Mouse (Mus musculus) hindbrain, embryonic 10.5 days (tissue): ENCODE measurements around the gene Pigw. TPM values are rescaled to one million over a fixed set of nuclear protein-coding genes. Genes with fewer than 3 reads are reported as not detected.
A peak's percentile ranks its signal among the peaks of the same experiment; 100 is the strongest.
"Not testable (repeated sequence)": the region's sequence is repeated elsewhere in the genome, so short reads cannot be mapped to it uniquely, and the experiment has no call there.

Experiments
- DNase-seq: peaks from one replicate; pipeline ENCODE4 v3.0.0-alpha.2; 2017; ENCODE audit warnings: low spot score
- H3K27ac ChIP-seq: fragments of 300-500 bp; sonication (generic); 2 replicates; pipeline ENCODE4 v1.5.1; 2016; ENCODE audit warnings: mild to moderate bottlenecking, moderate library complexity
- H3K27me3 ChIP-seq: fragments of 300-500 bp; sonication (generic); 2 replicates; pipeline ENCODE4 v1.6.1; 2016; ENCODE audit warnings: mild to moderate bottlenecking; ENCODE audit not compliant: poor library complexity, insufficient read depth, severe bottlenecking
- H3K36me3 ChIP-seq: fragments of 300-500 bp; sonication (generic); 2 replicates; pipeline ENCODE4 v1.6.1; 2016; ENCODE audit warnings: mild to moderate bottlenecking, moderate library complexity
- H3K4me1 ChIP-seq: fragments of 300-500 bp; sonication (generic); replicated peaks from 2 replicates; pipeline ENCODE4 v1.6.1; 2016; ENCODE audit warnings: mild to moderate bottlenecking
- H3K4me3 ChIP-seq: fragments of 300-500 bp; sonication (generic); 2 replicates; pipeline ENCODE4 v1.5.1; 2016; ENCODE audit warnings: mild to moderate bottlenecking, moderate library complexity
- H3K9me3 ChIP-seq: fragments of 300-500 bp; sonication (generic); 2 replicates; pipeline ENCODE4 v1.6.1; 2016; ENCODE audit warnings: mild to moderate bottlenecking, moderate library complexity
- WGBS: fragments of 180-500 bp; shearing (Covaris S2); methylation state at CpG from one replicate; pipeline ENCODE4 v1.1.7; 2016; 5-methylcytosine and 5-hydroxymethylcytosine counted together
- polyA plus RNA-seq: library from polyadenylated mRNA; unstranded; fragments of >200 nt; fragmentation: Nextera tagmentation; extraction: Ambion mirVana; gene quantifications from 2 replicates; pipeline ENCODE4 v1.2.1, GENCODE M21; 2016

The Pigw gene
- polyA plus RNA-seq, 1 experiment from 2014 or later: 2.6 TPM

DNA sequence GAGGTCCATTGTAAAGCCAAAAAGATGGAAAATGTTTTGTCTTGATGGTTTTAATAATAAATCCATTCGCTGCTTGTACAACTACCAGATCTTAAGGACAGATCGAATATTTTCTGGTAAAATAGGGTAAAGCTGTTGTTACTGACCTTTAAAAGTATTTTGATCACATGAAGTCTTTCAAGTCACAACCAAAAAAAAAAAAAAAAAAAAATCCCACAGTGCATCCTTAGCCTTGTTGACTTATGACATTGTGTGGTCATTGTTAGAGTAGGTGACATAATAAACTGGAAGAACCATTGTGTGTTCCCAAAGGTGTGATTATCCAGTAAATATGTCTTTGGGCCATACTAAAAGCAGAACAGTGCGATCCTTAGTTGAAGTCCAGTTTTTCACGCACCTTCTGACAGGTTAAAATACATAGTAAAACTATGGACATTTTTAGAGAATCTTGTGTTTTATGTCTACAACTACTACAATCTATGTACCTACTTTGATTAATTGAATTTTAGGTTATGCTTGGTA is 8.5 kb downstream of the Pigw start:
- H3K27ac ChIP-seq: peak overlapping the region; percentile 97
- H3K9me3 ChIP-seq: no peaks in the 10 kb centered on the region
- peak overlapping the region; percentile 96 for H3K4me3 ChIP-seq
- peaks cover 15% of the 10 kb centered on the region for H3K36me3 ChIP-seq
- no peak for DNase-seq
- WGBS: 81% methylated on average over 4 of the region's 4 CpGs
- no peaks in the 10 kb centered on the region for H3K27me3 ChIP-seq
- H3K4me1 ChIP-seq: peaks cover 38% of the 10 kb centered on the region

DNA sequence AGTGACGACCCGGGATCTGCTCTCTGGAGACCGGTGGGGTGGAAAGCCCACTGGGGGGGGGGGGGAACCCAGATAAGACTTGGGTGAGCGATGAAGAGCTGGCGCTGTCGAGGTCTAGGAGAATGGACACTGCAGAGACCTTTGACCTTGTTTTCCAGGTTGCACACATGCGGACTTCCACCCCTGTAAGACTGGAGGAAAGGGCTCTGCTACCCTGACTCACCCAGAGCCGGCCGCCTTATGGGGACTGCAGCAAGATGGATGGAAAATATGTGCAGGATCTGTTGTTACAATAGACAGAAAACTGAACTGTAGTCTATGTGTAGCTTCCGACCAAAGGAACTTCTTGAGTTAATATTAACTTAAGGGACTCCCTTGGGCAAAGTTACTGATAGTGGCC is 9.0 kb downstream of the Pigw start:
- Histone ChIP-seq H3K9me3 (no peaks in the 10 kb centered on the region), H3K27me3 (no peaks in the 10 kb centered on the region), H3K27ac (peak overlapping the region; percentile 97), H3K36me3 (peaks cover 11% of the 10 kb centered on the region), H3K4me1 (peaks cover 41% of the 10 kb centered on the region), H3K4me3 (peak overlapping the region; percentile 96)
- DNase-seq: no peak
- 3% methylated on average over 10 of the region's 10 CpGs for whole genome bisulfite sequencing

DNA sequence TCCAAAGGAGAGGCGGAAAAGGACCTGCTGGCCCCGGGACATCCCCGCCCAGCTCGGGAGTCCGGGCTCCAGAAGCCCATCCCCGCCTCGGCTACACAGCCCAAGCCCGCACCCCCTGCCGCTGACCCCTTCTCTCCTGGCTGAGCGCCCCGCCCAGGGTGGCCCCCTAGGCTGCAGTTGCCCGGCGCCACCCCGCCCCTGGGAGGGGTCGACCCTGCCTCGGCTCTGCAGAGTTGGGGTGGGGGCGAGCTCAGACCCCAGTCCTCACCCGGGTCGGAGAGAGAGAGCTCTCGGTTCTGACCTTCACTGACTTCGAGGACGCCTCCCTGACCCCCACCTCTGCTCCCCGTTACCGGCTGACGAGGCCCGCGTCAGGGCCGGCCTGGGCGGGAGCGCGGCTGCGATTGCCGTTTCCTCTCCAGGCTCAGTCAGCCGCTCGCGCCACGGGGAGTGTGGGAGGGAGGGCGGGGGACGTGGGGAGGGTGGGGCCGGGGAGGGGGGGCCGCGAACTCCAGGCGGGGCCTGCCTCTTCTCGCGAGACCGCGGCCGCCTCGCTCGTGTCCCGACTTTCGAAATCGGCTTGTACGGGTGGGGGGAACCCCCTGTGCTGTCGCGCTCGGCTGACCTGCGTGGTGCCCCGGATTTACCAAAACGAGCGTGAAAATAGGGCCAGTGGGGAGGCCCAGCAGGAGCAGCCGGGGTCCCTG is 9.6 kb downstream of the Pigw start, which contains the start of gene Ggnbp2:
Gene Ggnbp2 (minus strand): TSS at position 481 of the 707 bp plus-strand sequence.
- WGBS: under 1% methylated on average over 59 of the region's 62 CpGs
- Histone ChIP-seq H3K4me1 (peaks cover 41% of the 10 kb centered on the region), H3K4me3 (peak within 1 kb of the TSS; percentile 96), H3K27me3 (no peaks in the 10 kb centered on the region), H3K27ac (peak within 1 kb of the TSS; percentile 97), H3K36me3 (peaks cover 11% of the 10 kb centered on the region), H3K9me3 (no peaks in the 10 kb centered on the region)
- DNase-seq: peak; percentile 91

DNA sequence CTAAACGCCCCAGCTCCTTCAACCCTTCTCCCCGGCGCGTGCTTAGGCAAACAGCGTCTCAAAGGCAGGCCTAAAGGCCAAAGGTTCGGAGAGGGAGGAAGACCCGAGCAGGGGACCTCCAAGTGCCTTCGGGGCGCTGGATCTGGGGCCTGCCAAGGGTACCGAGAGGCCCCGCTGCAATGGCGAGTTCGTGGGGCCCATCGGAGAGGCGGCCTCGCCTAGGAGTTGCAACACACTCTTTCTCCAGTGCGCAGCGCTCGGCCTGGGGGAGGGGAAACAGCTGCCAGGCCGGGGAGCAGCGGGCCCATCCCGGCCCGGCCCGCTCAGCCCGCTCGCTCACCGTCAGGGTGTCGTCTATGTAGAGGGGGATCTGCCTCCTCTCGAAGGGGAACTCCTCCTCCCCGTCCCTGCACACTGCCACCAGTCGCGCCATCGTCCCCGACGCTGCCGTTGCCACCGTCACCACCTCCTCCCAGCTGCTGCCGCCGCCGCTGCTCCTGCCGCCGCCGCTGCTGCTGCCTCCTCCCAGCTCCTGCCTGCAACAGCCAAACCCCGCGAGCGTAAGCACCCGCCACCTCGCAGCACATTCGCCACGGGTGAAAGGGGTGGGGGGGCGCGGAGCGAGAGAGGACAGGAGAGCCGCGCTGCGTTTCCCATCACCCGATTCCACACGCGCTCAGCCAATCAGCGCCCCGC is 10.4 kb downstream of the Pigw start:
- Histone ChIP-seq H3K36me3 (peaks cover 10% of the 10 kb centered on the region), H3K9me3 (no peaks in the 10 kb centered on the region), H3K4me3 (peak overlapping the region; percentile 96), H3K4me1 (peaks cover 41% of the 10 kb centered on the region), H3K27ac (peak overlapping the region; percentile 97), H3K27me3 (no peaks in the 10 kb centered on the region)
- DNase-seq: peak; percentile 98
- under 1% methylated on average over 61 of the region's 61 CpGs for WGBS

DNA sequence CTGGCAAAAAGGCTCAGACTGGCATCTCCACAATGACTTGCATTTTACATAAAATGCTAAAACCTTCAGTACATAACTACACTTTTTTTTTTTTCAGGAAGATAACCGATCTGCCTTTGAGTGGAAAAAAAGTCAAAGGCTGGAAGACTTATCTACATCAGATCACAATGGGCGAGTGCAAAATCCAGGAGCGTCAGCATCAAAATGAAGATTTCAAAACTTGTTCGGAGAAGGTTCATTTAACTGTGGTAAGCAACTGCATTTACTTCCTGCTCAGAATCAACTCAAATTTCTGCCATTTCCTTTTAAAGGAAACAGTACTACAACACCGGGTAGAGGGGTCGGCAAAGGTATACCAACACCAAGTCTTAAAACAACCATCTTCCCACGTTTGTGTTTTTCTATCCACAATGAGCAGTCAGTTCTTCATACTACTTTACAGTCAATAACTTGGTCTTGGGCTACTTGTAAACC is 11.3 kb downstream of the Pigw start:
- H3K4me1 ChIP-seq: peaks cover 41% of the 10 kb centered on the region
- peaks cover 5% of the 10 kb centered on the region for H3K36me3 ChIP-seq
- no peaks in the 10 kb centered on the region for H3K9me3 ChIP-seq
- DNase-seq: no peak
- no peaks in the 10 kb centered on the region for H3K27me3 ChIP-seq
- H3K4me3 ChIP-seq: peak overlapping the region; percentile 96
- H3K27ac ChIP-seq: peak overlapping the region; percentile 97
- 18% methylated on average over 7 of the region's 7 CpGs for WGBS

- 0 out of 2 replicates have a peak overlapping the region, but pooled peaks have one; percentile 6 for H3K4me3 ChIP-seq
- no peaks in the 10 kb centered on the region; the same call in 1 of the 2 replicates for H3K36me3 ChIP-seq
- no peaks in the 10 kb centered on the region for H3K9me3 ChIP-seq
- H3K27ac ChIP-seq: no peak overlapping the region
- no peaks in the 10 kb centered on the region for H3K27me3 ChIP-seq
- WGBS: 93% methylated on average over 2 of the region's 2 CpGs
- no peak for DNase-seq
- peaks cover 41% of the 10 kb centered on the region for H3K4me1 ChIP-seq
Measured at GRCm38 (mm10) chr11:84867586-84867985, 12.5 kb downstream of the Pigw start.

DNA sequence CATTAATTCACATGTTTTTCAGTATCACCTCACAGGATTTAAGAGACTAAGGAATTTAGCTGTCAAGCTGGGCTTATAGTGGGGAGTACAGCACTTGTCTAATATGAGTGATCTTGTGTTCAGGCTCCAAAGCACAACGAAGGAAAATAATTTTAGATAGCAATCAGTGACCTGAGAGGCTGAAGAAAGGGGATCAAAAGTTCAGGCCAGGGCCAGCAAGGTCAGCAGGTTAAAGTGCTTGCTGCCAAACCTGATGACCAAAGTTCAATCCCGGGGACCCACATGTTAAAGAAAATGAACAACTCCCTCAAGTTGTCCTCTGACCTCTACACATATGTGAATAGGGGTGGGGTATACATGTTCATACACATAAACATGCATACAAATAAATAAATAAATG is 14.8 kb downstream of the Pigw start:
- H3K4me1 ChIP-seq: peaks cover 31% of the 10 kb centered on the region
- DNase-seq: no peak
- no peaks in the 10 kb centered on the region for H3K9me3 ChIP-seq
- no peak overlapping the region for H3K4me3 ChIP-seq
- H3K36me3 ChIP-seq: peaks cover 16% of the 10 kb centered on the region
- WGBS: 93% methylated on average over 2 of the region's 2 CpGs
- H3K27ac ChIP-seq: no peak overlapping the region
- no peaks in the 10 kb centered on the region for H3K27me3 ChIP-seq

DNA sequence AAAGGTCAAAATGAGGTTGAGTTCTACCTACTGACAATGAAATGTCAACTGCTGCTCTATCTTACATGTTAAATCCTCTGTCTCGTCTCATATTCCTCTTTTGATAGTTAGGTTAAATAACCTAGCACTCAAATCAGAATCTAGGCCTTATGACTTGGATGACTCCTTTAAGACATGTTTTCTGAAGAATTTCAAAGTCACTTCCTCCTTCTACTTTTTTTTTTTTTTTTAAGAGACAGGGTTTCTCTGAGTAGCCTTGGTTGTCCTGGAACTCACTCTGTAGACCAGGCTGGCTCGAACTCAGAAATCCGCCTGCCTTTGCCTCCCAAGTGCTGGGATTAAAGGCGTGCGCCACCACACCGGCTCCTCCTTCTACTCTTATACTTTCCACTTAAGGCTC is 24.8 kb downstream of the Pigw start:
- WGBS: 93% methylated on average over 6 of the region's 6 CpGs
- H3K36me3 ChIP-seq: peaks cover 86% of the 10 kb centered on the region
- no peak for DNase-seq

DNA sequence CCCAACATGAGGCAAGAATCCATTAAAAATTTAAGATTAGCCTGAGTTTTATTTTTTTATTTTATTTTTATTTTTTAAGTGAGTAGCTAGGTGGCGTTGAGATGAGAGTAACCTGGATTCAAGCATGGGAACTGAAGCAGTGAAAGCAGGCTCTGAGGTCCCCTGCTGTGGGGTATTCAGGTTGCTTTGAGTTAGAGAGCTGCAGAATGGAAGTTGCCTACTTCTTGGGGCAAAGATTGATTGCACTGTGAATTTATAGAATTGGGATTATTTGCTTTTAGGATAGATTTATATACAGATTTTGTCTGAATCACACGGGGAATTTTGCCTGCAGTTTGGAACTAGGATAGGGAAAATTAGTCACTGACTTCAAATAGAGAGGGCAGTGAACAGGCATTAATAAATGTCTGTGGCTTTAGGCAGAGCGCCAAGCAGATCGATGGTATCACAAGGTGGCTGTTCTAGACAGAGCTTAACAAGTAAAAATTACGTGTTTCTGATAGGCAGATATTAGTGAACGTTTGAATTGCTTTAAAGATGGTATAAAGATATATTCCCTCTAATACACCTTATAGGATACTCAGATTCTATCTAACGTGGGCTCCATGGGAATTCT is 32.5 kb downstream of the Pigw start:
- Histone ChIP-seq H3K4me1 (no peaks in the 10 kb centered on the region), H3K27ac (no peak overlapping the region), H3K9me3 (no peaks in the 10 kb centered on the region), H3K36me3 (peaks cover 84% of the 10 kb centered on the region), H3K27me3 (no peaks in the 10 kb centered on the region), H3K4me3 (no peak overlapping the region)
- no peak for DNase-seq
- 88% methylated on average over 7 of the region's 7 CpGs for WGBS

More for the DNA sequence above, 24.8 kb downstream of the Pigw start:
- Histone ChIP-seq H3K4me3 (no peak overlapping the region), H3K4me1 (no peaks in the 10 kb centered on the region), H3K27me3 (no peaks in the 10 kb centered on the region), H3K9me3 (no peaks in the 10 kb centered on the region), H3K27ac (no peak overlapping the region)

DNA sequence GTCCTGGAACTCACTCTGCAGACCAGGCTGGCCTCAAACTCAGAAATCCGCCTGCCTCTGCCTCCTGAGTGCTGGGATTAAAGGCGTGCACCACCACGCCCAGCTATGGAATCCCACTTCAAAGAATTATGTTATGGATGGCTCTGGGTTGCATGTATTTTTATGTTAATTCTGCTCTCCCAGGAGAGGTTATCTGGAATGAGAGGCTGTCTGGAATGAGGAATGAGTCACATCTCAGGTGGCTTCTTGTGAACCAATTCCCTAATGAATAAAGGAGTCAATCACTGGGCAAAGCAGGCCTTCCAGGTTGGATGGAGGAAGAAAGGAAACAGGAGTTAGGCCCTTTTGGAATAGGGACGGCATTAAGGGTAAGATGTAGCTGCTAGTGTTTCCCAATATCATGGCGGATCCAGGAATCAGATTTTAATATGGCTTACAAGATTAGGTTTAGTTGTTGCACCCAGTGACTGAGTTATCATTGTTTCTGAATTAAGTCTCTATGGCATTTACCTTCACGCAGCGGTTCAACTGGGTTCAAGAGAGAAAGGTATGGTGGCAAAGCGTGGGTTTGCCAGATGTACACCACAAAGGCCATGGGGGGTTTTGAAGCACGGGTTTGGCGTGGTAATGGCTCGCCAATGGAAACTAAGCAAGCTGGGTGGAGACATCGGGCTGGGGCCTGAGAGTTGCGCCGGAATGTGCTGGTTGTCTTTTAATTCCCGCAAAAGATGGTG is 33.2 kb downstream of the Pigw start:
- H3K36me3 ChIP-seq: peaks cover 84% of the 10 kb centered on the region
- no peaks in the 10 kb centered on the region for H3K27me3 ChIP-seq
- DNase-seq: no peak
- no peaks in the 10 kb centered on the region for H3K9me3 ChIP-seq
- H3K4me3 ChIP-seq: no peak overlapping the region
- no peaks in the 10 kb centered on the region for H3K4me1 ChIP-seq
- no peak overlapping the region for H3K27ac ChIP-seq
- 95% methylated on average over 15 of the region's 15 CpGs for WGBS

- H3K4me1 ChIP-seq: no peaks in the 10 kb centered on the region
- no peak for DNase-seq
- 92% methylated on average over 2 of the region's 2 CpGs for WGBS
- no peak overlapping the region for H3K27ac ChIP-seq
- no peak overlapping the region for H3K4me3 ChIP-seq
- no peaks in the 10 kb centered on the region for H3K9me3 ChIP-seq
- peaks cover 94% of the 10 kb centered on the region for H3K36me3 ChIP-seq
- no peaks in the 10 kb centered on the region for H3K27me3 ChIP-seq
Measured at GRCm38 (mm10) chr11:84839330-84839729, 40.8 kb downstream of the Pigw start.

DNA sequence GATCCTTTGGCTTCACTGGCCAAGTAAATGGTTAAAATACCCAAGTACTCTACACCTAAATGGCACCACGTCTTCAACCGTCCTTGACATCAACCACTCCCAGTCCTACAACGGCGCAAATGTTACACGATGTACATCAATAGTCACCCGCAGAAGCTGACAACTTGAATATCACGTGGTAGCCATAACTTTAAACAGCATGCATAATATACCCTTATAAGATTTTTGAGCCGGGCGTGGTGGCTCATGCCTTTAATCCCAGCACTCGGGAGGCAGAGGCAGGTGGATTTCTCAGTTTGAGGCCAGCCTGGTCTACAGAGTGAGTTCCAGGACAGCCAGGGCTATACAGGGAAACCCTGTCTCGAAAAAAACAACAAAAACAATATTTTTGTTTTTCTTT is 50.6 kb downstream of the Pigw start:
- Histone ChIP-seq H3K4me3 (peak overlapping the region; percentile 76), H3K4me1 (peaks cover 21% of the 10 kb centered on the region), H3K27ac (peak overlapping the region; percentile 82), H3K36me3 (peaks cover 52% of the 10 kb centered on the region)
- WGBS: 78% methylated on average over 11 of the region's 11 CpGs
- H3K27me3 ChIP-seq, DNase-seq, H3K9me3 ChIP-seq: not testable (repeated sequence)
